ENCODE assay signal across 13 mouse cellular contexts in the genomic region with DNA sequence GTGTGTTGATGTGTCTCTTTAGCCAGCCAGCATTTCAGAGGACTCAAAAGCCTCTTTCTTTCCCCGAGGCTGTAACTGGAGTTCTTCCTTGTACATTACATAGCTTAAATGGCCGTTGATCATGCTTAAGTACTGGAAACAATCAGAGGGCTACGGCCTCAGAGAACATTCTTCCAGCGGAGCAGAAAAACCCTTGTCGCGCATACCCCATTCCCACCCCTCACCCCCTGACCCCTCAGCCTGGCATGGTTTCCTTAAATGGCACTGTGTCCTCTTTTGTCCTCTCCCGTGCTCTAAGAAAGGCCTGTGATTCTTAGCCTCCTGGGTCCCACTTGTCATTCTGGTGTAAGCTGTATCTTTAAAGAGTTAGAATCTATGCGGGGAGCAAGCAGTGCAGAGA.
A peak's percentile ranks its signal among the peaks of the same experiment; 100 is the strongest.
DNase-seq lines count a peak whose midpoint lies in the region; ATAC-seq and TF ChIP-seq lines count a peak whose summit lies in the region.
"Had no signal": no experiment of that assay in that cellular context is flagged by ENCODE, and none has a peak within 500 bp of the region (broad histone marks: within the 10 kb centered on the region; RNA-seq: fewer than 3 reads in every experiment).

No protein-coding gene starts in this region.

- intact Hi-C loops in heart, adult 2 months (cut with DNase I): no loop called here

- H3K79me2 ChIP-seq in heart, adult 2 months (replicated peaks; ENCODE audit: control insufficient read depth, insufficient read depth, low read length): no peaks in the 10 kb centered on the region

- no peaks in the 10 kb centered on the region for H3K4me1 ChIP-seq in heart, embryonic 12.5 days (replicated peaks)
- peaks cover 10% of the 10 kb centered on the region; the same call in 1 of the 2 replicates for H3K4me1 ChIP-seq in midbrain, postnatal 0 days (ENCODE audit: insufficient read depth, low read length)
- peaks cover 13% of the 10 kb centered on the region for H3K4me1 ChIP-seq in midbrain, embryonic 15.5 days
- peaks cover 30% of the 10 kb centered on the region for H3K4me1 ChIP-seq in embryonic facial prominence, embryonic 13.5 days
- H3K4me1 ChIP-seq in stomach, embryonic 16.5 days (ENCODE audit: control insufficient read depth, insufficient read depth, low read length): peaks cover 9% of the 10 kb centered on the region; the same call in 1 of the 2 replicates
- H3K4me1 ChIP-seq in heart, adult 2 months (ENCODE audit: control insufficient read depth, insufficient read depth, low read length): peaks cover 1% of the 10 kb centered on the region; the same call in 1 of the 2 replicates

- H3K9me3 ChIP-seq in heart, embryonic 12.5 days (replicated peaks): peaks cover under 1% of the 10 kb centered on the region; the same call in 1 of the 2 replicates
- H3K9me3 ChIP-seq in midbrain, postnatal 0 days (ENCODE audit: low read length): peaks cover 2% of the 10 kb centered on the region; the same call in 1 of the 2 replicates
- no peaks in the 10 kb centered on the region for H3K9me3 ChIP-seq in midbrain, embryonic 15.5 days
- H3K9me3 ChIP-seq in embryonic facial prominence, embryonic 13.5 days: no peaks in the 10 kb centered on the region
- no peaks in the 10 kb centered on the region for H3K9me3 ChIP-seq in stomach, embryonic 16.5 days (replicated peaks; ENCODE audit: control insufficient read depth, low read length)

- H3K27ac ChIP-seq in heart, embryonic 12.5 days (ENCODE audit: poor library complexity, severe bottlenecking): no peak overlapping the region
- H3K27ac ChIP-seq in midbrain, postnatal 0 days (ENCODE audit: low read depth, low read length): no peak overlapping the region
- no peak overlapping the region for H3K27ac ChIP-seq in midbrain, embryonic 15.5 days
- H3K27ac ChIP-seq in embryonic facial prominence, embryonic 13.5 days: peak overlapping the region; percentile 39; the same call in 1 of the 2 replicates
- H3K27ac ChIP-seq in stomach, embryonic 16.5 days (ENCODE audit: low read length): peak overlapping the region; percentile 50; the same call in 1 of the 2 replicates
- H3K27ac ChIP-seq in heart, adult 2 months: no peak overlapping the region

- H3K9ac ChIP-seq in heart, embryonic 12.5 days: no peak overlapping the region
- H3K9ac ChIP-seq in midbrain, postnatal 0 days (replicated peaks; ENCODE audit: low read length, poor library complexity, severe bottlenecking): no peak overlapping the region
- H3K9ac ChIP-seq in midbrain, embryonic 15.5 days: no peak overlapping the region
- no peak overlapping the region for H3K9ac ChIP-seq in embryonic facial prominence, embryonic 13.5 days
- no peak overlapping the region for H3K9ac ChIP-seq in stomach, embryonic 16.5 days (ENCODE audit: low read length)
- H3K9ac ChIP-seq in heart, adult 2 months (ENCODE audit: low read depth, low read length): no peak overlapping the region

- ATAC-seq in heart, embryonic 12.5 days (ENCODE audit: insufficient number of reproducible peaks, low FRiP score): no peak
- no peak for ATAC-seq in midbrain, postnatal 0 days (ENCODE audit: low FRiP score)
- no peak for ATAC-seq in midbrain, embryonic 15.5 days (replicated peaks)
- ATAC-seq in embryonic facial prominence, embryonic 13.5 days (ENCODE audit: insufficient number of reproducible peaks, insufficient read depth, low FRiP score, low TSS enrichment, low read depth): no peak
- no peak for ATAC-seq in stomach, embryonic 16.5 days (ENCODE audit: insufficient read depth, low FRiP score)
- ATAC-seq: inflammation-experienced regulatory T-cells, adult 6 months had no signal

- no peak overlapping the region for H3K4me3 ChIP-seq in heart, embryonic 12.5 days
- H3K4me3 ChIP-seq in midbrain, postnatal 0 days (ENCODE audit: low read depth, low read length): no peak overlapping the region
- no peak overlapping the region for H3K4me3 ChIP-seq in midbrain, embryonic 15.5 days
- H3K4me3 ChIP-seq in embryonic facial prominence, embryonic 13.5 days: no peak overlapping the region
- H3K4me3 ChIP-seq in stomach, embryonic 16.5 days (replicated peaks; ENCODE audit: low read length): no peak overlapping the region
- H3K4me3 ChIP-seq in heart, adult 2 months: no peak overlapping the region

- H3K27me3 ChIP-seq in heart, embryonic 12.5 days (replicated peaks): no peaks in the 10 kb centered on the region
- no peaks in the 10 kb centered on the region for H3K27me3 ChIP-seq in midbrain, postnatal 0 days (ENCODE audit: insufficient read depth, low read length)
- no peaks in the 10 kb centered on the region for H3K27me3 ChIP-seq in midbrain, embryonic 15.5 days (replicated peaks)
- H3K27me3 ChIP-seq in embryonic facial prominence, embryonic 13.5 days: no peaks in the 10 kb centered on the region
- H3K27me3 ChIP-seq in stomach, embryonic 16.5 days (ENCODE audit: control insufficient read depth, insufficient read depth, low read length): no peaks in the 10 kb centered on the region
- no peaks in the 10 kb centered on the region for H3K27me3 ChIP-seq in heart, adult 2 months (ENCODE audit: control insufficient read depth, insufficient read depth, low read length)

- no peak for TF ChIP-seq EP300 in heart, adult 2 months (IDR thresholded peaks at IDR 0.05; ENCODE audit: insufficient read depth, low read depth, low read length)

- no peaks in the 10 kb centered on the region for H3K36me3 ChIP-seq in heart, embryonic 12.5 days
- no peaks in the 10 kb centered on the region for H3K36me3 ChIP-seq in midbrain, postnatal 0 days (ENCODE audit: insufficient read depth, low read length)
- no peaks in the 10 kb centered on the region for H3K36me3 ChIP-seq in midbrain, embryonic 15.5 days (replicated peaks)
- no peaks in the 10 kb centered on the region for H3K36me3 ChIP-seq in embryonic facial prominence, embryonic 13.5 days
- H3K36me3 ChIP-seq in stomach, embryonic 16.5 days (ENCODE audit: control insufficient read depth, insufficient read depth, low read length): no peaks in the 10 kb centered on the region
- no peaks in the 10 kb centered on the region for H3K36me3 ChIP-seq in heart, adult 2 months (ENCODE audit: control insufficient read depth, insufficient read depth, low read length)

- peak; percentile 55 for DNase-seq in heart, adult 11 months
- DNase-seq in midbrain, postnatal 0 days (ENCODE audit: low spot score): peak; percentile 25
- DNase-seq in urinary bladder, postnatal 14 days (ENCODE audit: low spot score): no peak
- DNase-seq in heart, adult 2 months: no peak
- DNase-seq: adrenal gland, adult 2 months; cerebellum, postnatal 10 days; lung, adult 18-20 months; midbrain, embryonic 14.5 days had no signal

- WGBS in heart, embryonic 12.5 days: 61% methylated on average over 8 of the region's 8 CpGs
- 27% methylated on average over 8 of the region's 8 CpGs for WGBS in midbrain, postnatal 0 days
- 17% methylated on average over 8 of the region's 8 CpGs for WGBS in midbrain, embryonic 15.5 days
- WGBS in embryonic facial prominence, embryonic 13.5 days: 17% methylated on average over 8 of the region's 8 CpGs
- 49% methylated on average over 8 of the region's 8 CpGs for WGBS in stomach, embryonic 16.5 days
- 74% methylated on average over 8 of the region's 8 CpGs for WGBS in heart, adult 2 months

- no peak for TF ChIP-seq POLR2A in heart, adult 2 months (IDR thresholded peaks at IDR 0.05; ENCODE audit: insufficient read depth, low read depth, low read length)

- H3K4me2 ChIP-seq in heart, embryonic 12.5 days: no peak overlapping the region
- no peak overlapping the region for H3K4me2 ChIP-seq in midbrain, postnatal 0 days (ENCODE audit: low read depth, low read length, poor library complexity, severe bottlenecking)
- no peak overlapping the region for H3K4me2 ChIP-seq in midbrain, embryonic 15.5 days
- no peak overlapping the region for H3K4me2 ChIP-seq in embryonic facial prominence, embryonic 13.5 days
- no peak overlapping the region for H3K4me2 ChIP-seq in stomach, embryonic 16.5 days (ENCODE audit: low read depth, low read length)

- TF ChIP-seq CTCF in midbrain, postnatal 0 days (IDR thresholded peaks at IDR 0.05): no peak
- no peak for TF ChIP-seq CTCF in heart, adult 2 months (IDR thresholded peaks at IDR 0.05)

Comparison
In these comparisons a context has a peak if more than half of its experiments do, and no peak if none do; other contexts are left out.
1. DNase-seq: peak in heart, adult 11 months (single experiment) and midbrain, postnatal 0 days (single experiment); none in urinary bladder, postnatal 14 days (single experiment) and heart, adult 2 months (0 of 2).
2. H3K27ac ChIP-seq: peak in embryonic facial prominence, embryonic 13.5 days (single experiment) and stomach, embryonic 16.5 days (single experiment); none in heart, embryonic 12.5 days (single experiment), midbrain, postnatal 0 days (single experiment), midbrain, embryonic 15.5 days (single experiment) and heart, adult 2 months (single experiment).